Mouse (Mus musculus): ENCODE data around the gene Pde8b. TPM values are rescaled to one million over a fixed set of nuclear protein-coding genes. Genes with fewer than 3 reads are reported as not detected.

Gene Pde8b
- polyA plus RNA-seq, 1 experiment from 2014 or later = 6.8 TPM

- Histone ChIP-seq H3K4me1 (replicated peaks; ENCODE audit: control insufficient read depth, insufficient read depth, low read length) (no peaks in the 10 kb centered on the region), H3K9ac (replicated peaks; ENCODE audit: low read depth, low read length) (no peak overlapping the region), H3K27me3 (replicated peaks; ENCODE audit: control insufficient read depth, insufficient read depth, low read length) (no peaks in the 10 kb centered on the region), H3K4me3 (replicated peaks; ENCODE audit: low read length) (no peak overlapping the region), H3K9me3 (ENCODE audit: control insufficient read depth, low read length) (no peaks in the 10 kb centered on the region), H3K36me3 (ENCODE audit: control insufficient read depth, insufficient read depth) (peaks cover 3% of the 10 kb centered on the region; the same call in 1 of the 2 replicates), H3K4me2 (ENCODE audit: low read length) (no peak overlapping the region), H3K27ac (ENCODE audit: low read length) (no peak overlapping the region)
- peak; percentile 35; the same call in 1 of the 2 replicates for ATAC-seq
- 67% methylated on average over 17 of the region's 17 CpGs for WGBS
These were observed 217.9 kb downstream of the Pde8b start for GRCm38 (mm10) chr13:95032127-95032831.

- ATAC-seq = no peak
- Histone ChIP-seq H3K4me2 (ENCODE audit: low read length) (no peak overlapping the region), H3K4me1 (replicated peaks; ENCODE audit: control insufficient read depth, insufficient read depth, low read length) (no peaks in the 10 kb centered on the region), H3K4me3 (replicated peaks; ENCODE audit: low read length) (no peak overlapping the region), H3K27me3 (replicated peaks; ENCODE audit: control insufficient read depth, insufficient read depth, low read length) (no peaks in the 10 kb centered on the region), H3K36me3 (ENCODE audit: control insufficient read depth, insufficient read depth) (peaks cover 3% of the 10 kb centered on the region; the same call in 1 of the 2 replicates), H3K9me3 (ENCODE audit: control insufficient read depth, low read length) (no peaks in the 10 kb centered on the region), H3K27ac (ENCODE audit: low read length) (no peak overlapping the region), H3K9ac (replicated peaks; ENCODE audit: low read depth, low read length) (no peak overlapping the region)
- WGBS = 66% methylated on average over 6 of the region's 6 CpGs
These were observed 219.3 kb downstream of the Pde8b start for GRCm38 (mm10) chr13:95030828-95031227.

DNA sequence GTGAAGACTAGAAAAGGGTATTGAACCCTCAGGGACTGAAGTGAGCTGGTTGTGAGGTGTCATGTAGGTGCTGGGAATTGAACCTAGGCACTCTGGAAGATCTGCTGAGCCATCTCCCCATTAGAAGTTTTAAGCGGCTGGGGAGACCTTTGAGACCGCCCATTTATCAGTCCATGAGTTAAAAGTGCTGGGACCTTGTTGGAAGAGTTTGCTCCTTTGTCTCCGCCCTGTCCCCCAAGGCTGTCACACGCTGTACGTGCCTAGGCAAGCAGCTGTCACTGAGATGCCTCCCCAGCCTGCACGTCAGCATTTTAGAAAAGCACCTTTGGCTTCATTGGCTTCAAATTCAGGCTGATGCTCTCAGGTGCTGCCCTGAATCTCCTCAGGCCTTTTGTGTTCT, 229.9 kb downstream of the Pde8b start:
- Histone ChIP-seq H3K27me3 (replicated peaks; ENCODE audit: control insufficient read depth, insufficient read depth, low read length) (no peaks in the 10 kb centered on the region), H3K9me3 (ENCODE audit: control insufficient read depth, low read length) (no peaks in the 10 kb centered on the region), H3K36me3 (ENCODE audit: control insufficient read depth, insufficient read depth) (peaks cover 2% of the 10 kb centered on the region; the same call in 1 of the 2 replicates), H3K4me1 (replicated peaks; ENCODE audit: control insufficient read depth, insufficient read depth, low read length) (peaks cover 6% of the 10 kb centered on the region), H3K4me3 (replicated peaks; ENCODE audit: low read length) (no peak overlapping the region), H3K9ac (replicated peaks; ENCODE audit: low read depth, low read length) (no peak overlapping the region), H3K27ac (ENCODE audit: low read length) (no peak overlapping the region), H3K4me2 (ENCODE audit: low read length) (no peak overlapping the region)
- WGBS = 84% methylated on average over 6 of the region's 6 CpGs
- no peak for ATAC-seq

DNA sequence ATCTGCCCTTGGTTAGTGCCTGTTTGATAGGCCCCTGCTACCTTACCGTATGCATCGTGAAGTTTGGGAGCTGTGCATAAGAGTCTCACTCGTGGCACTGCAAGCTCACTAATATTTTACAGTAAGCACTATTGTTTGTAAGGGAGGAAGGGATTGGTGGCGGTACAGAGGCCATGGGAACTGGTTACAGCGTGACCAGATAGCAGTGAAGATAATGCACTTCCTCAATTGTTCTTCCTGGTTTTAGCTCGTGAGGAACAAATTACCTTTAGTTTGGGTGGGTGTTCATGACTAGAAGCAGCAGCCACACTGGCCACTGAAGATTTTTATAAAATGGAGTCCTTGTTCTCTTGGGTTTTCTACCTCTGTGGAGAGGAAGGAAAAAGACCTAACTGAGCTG, 230.8 kb downstream of the Pde8b start:
- Histone ChIP-seq H3K4me3 (replicated peaks; ENCODE audit: low read length) (no peak overlapping the region), H3K9ac (replicated peaks; ENCODE audit: low read depth, low read length) (no peak overlapping the region), H3K4me1 (replicated peaks; ENCODE audit: control insufficient read depth, insufficient read depth, low read length) (peaks cover 6% of the 10 kb centered on the region), H3K36me3 (ENCODE audit: control insufficient read depth, insufficient read depth) (peaks cover 2% of the 10 kb centered on the region; the same call in 1 of the 2 replicates), H3K27ac (ENCODE audit: low read length) (no peak overlapping the region), H3K9me3 (ENCODE audit: control insufficient read depth, low read length) (no peaks in the 10 kb centered on the region), H3K27me3 (replicated peaks; ENCODE audit: control insufficient read depth, insufficient read depth, low read length) (no peaks in the 10 kb centered on the region), H3K4me2 (ENCODE audit: low read length) (no peak overlapping the region)
- no peak for ATAC-seq
- WGBS = 87% methylated on average over 6 of the region's 6 CpGs

GRCm38 (mm10) chr13:95017916-95018315, 232.2 kb downstream of the Pde8b start:
- ATAC-seq = peak; percentile 76
- Histone ChIP-seq H3K9me3 (ENCODE audit: control insufficient read depth, low read length) (no peaks in the 10 kb centered on the region), H3K9ac (replicated peaks; ENCODE audit: low read depth, low read length) (no peak overlapping the region), H3K27ac (ENCODE audit: low read length) (peak overlapping the region; percentile 6; the same call in 1 of the 2 replicates), H3K36me3 (ENCODE audit: control insufficient read depth, insufficient read depth) (peaks cover 2% of the 10 kb centered on the region; the same call in 1 of the 2 replicates), H3K27me3 (replicated peaks; ENCODE audit: control insufficient read depth, insufficient read depth, low read length) (no peaks in the 10 kb centered on the region), H3K4me1 (replicated peaks; ENCODE audit: control insufficient read depth, insufficient read depth, low read length) (peaks cover 6% of the 10 kb centered on the region), H3K4me3 (replicated peaks; ENCODE audit: low read length) (no peak overlapping the region), H3K4me2 (ENCODE audit: low read length) (no peak overlapping the region)
- 3% methylated on average over 9 of the region's 9 CpGs for WGBS

DNA sequence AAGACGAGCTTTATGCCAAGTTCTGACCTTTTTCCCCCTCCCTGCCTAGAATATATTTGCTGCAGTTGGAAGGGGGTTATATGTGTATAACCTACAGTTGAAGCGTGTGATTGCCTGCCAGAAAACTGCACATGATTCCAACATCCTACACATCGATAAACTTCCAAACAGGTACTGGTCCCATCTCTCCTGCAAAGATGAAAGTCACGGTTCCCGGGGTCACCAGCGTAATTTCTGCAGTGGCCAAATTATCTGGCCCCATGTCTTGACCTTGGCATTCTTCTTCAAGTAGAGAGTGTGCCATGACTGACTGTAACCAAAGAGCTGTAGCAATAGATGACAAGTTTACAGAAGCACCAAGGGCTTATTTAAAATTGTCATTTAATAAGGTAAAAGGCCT, 232.9 kb downstream of the Pde8b start:
- Histone ChIP-seq H3K9ac (replicated peaks; ENCODE audit: low read depth, low read length) (no peak overlapping the region; the same call in 1 of the 2 replicates), H3K9me3 (ENCODE audit: control insufficient read depth, low read length) (no peaks in the 10 kb centered on the region), H3K27ac (ENCODE audit: low read length) (no peak overlapping the region), H3K4me2 (ENCODE audit: low read length) (no peak overlapping the region), H3K4me3 (replicated peaks; ENCODE audit: low read length) (no peak overlapping the region), H3K27me3 (replicated peaks; ENCODE audit: control insufficient read depth, insufficient read depth, low read length) (no peaks in the 10 kb centered on the region), H3K36me3 (ENCODE audit: control insufficient read depth, insufficient read depth) (peaks cover 2% of the 10 kb centered on the region; the same call in 1 of the 2 replicates), H3K4me1 (replicated peaks; ENCODE audit: control insufficient read depth, insufficient read depth, low read length) (peaks cover 6% of the 10 kb centered on the region)
- ATAC-seq = no peak
- 92% methylated on average over 6 of the region's 6 CpGs for WGBS

DNA sequence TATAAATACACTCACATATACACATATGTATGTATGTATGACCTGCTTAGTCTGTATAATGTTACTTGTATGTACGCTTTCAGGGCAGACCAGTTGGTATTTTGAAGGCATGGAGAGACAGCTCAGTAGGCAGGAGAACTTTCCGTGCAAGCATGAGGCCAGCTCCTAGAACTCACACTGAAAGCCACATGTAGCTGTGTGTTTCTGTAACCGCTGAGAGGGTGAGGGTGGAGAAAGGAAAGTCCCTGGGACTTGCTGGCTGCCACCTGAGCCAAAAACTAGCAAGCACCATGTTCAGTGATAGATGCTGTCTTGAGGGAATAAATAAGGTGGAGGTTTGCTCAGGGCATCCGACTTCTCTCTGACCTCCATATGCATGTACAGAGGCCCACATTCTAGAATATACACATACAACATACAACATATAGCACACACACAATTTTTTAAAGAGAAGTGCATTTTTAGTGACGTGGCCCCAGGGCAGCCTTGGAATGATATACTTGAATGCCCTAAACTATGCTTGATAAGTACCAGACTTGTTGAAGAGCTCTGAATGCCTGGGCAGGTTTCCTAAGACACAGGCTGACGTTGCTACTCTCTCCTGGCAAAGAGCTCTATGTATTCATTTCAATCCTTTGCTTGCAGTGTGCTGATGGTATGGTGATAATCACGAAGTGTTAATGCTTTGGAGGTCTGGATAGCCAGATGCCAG, 238.4 kb downstream of the Pde8b start:
- Histone ChIP-seq H3K36me3 (ENCODE audit: control insufficient read depth, insufficient read depth) (no peaks in the 10 kb centered on the region), H3K4me1 (replicated peaks; ENCODE audit: control insufficient read depth, insufficient read depth, low read length) (no peaks in the 10 kb centered on the region; the same call in 1 of the 2 replicates), H3K9me3 (ENCODE audit: control insufficient read depth, low read length) (no peaks in the 10 kb centered on the region), H3K9ac (replicated peaks; ENCODE audit: low read depth, low read length) (no peak overlapping the region), H3K27ac (ENCODE audit: low read length) (no peak overlapping the region), H3K4me3 (replicated peaks; ENCODE audit: low read length) (no peak overlapping the region), H3K4me2 (ENCODE audit: low read length) (no peak overlapping the region), H3K27me3 (replicated peaks; ENCODE audit: control insufficient read depth, insufficient read depth, low read length) (no peaks in the 10 kb centered on the region)
- WGBS = 83% methylated on average over 7 of the region's 7 CpGs
- no peak for ATAC-seq

- H3K4me3 ChIP-seq (replicated peaks; ENCODE audit: low read length) = no peak overlapping the region
- H3K4me1 ChIP-seq (replicated peaks; ENCODE audit: control insufficient read depth, insufficient read depth, low read length) = no peaks in the 10 kb centered on the region
- no peaks in the 10 kb centered on the region for H3K9me3 ChIP-seq (ENCODE audit: control insufficient read depth, low read length)
- no peak overlapping the region for H3K27ac ChIP-seq (ENCODE audit: low read length)
- no peaks in the 10 kb centered on the region for H3K27me3 ChIP-seq (replicated peaks; ENCODE audit: control insufficient read depth, insufficient read depth, low read length)
- no peak overlapping the region for H3K4me2 ChIP-seq (ENCODE audit: low read length)
- H3K36me3 ChIP-seq (ENCODE audit: control insufficient read depth, insufficient read depth) = no peaks in the 10 kb centered on the region
- H3K9ac ChIP-seq (replicated peaks; ENCODE audit: low read depth, low read length) = no peak overlapping the region
- no peak for ATAC-seq
- WGBS = 93% methylated on average over 7 of the region's 7 CpGs
These were observed 240.9 kb downstream of the Pde8b start for GRCm38 (mm10) chr13:95009261-95009660.

DNA sequence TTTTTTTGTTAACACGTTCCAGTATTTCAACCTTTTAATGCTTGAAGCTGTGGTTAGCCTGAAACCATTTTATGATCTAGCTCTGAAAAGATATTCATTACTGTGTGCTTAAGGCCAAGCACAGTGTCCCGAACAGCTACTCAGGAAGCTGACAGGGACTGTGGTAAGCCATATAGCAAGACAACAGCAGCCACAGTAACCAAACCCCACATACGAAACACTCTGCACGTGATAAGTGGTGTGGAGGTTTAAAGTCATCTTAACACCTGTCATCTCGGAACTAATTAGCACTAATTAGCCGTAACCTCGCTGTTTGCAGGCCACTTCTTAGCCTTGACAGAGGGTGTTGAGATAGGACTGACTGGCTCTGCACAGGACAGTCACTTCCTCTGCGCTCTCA, 242.9 kb downstream of the Pde8b start:
- Histone ChIP-seq H3K36me3 (ENCODE audit: control insufficient read depth, insufficient read depth) (no peaks in the 10 kb centered on the region), H3K27me3 (replicated peaks; ENCODE audit: control insufficient read depth, insufficient read depth, low read length) (no peaks in the 10 kb centered on the region), H3K4me2 (ENCODE audit: low read length) (no peak overlapping the region), H3K4me1 (replicated peaks; ENCODE audit: control insufficient read depth, insufficient read depth, low read length) (no peaks in the 10 kb centered on the region), H3K9ac (replicated peaks; ENCODE audit: low read depth, low read length) (no peak overlapping the region), H3K27ac (ENCODE audit: low read length) (no peak overlapping the region), H3K9me3 (ENCODE audit: control insufficient read depth, low read length) (no peaks in the 10 kb centered on the region), H3K4me3 (replicated peaks; ENCODE audit: low read length) (no peak overlapping the region)
- WGBS = 80% methylated on average over 8 of the region's 8 CpGs
- no peak for ATAC-seq

All from forebrain, embryonic 16.5 days (tissue).